Mouse (Mus musculus) spleen, postnatal 4 days (tissue): Measurements from ENCODE around the gene Jsrp1.
"Not testable (repeated sequence)": the region's sequence is repeated elsewhere in the genome, so short reads cannot be mapped to it uniquely, and the experiment has no call there.

ENCODE experiments used
- DNase-seq, 2 experiments: peaks; one replicate each; pipeline ENCODE4 v3.0.0; 2022; ENCODE audit warnings: low spot score in 2 of 2

Jsrp1 gene

DNA sequence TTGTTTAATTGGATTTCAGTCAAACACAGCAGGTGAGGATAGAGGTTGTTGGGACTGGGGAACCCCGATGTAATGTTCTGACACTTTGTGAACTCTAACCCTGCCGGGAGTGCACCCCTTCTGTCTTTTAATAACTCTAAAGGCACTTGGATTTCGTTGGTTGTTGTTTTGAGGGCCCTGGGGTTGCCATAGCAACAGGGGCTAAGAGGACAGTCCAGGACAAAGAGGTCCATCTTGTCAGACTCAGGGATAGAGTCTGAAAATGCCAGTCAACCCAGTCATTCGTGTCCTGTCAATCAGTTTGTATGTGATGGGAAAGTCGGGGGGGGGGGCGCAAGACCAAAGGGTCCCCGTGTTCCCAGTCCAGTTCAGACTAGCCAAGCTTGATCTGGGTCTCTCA is 19.5 kb upstream of the Jsrp1 start:
- DNase-seq, result no peak

DNA sequence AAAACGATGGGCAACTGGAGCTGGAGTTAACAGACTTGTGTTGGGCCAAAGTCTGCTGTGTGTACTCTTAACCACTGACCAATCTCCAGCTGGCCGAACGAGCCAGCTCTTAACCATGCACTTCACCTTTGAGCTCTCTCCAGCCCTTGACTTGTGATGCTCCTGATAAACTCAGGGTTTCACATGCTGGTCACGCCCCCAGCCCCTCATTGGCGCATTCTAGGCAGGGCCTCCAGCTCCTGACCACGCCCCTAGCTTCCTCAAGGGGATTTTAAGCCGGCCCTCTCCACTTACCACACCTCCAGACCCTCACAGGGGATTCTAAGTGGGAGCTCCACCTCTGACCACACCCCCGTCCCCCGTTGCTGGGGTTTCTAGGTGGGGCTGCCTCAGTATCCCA is 17.8 kb upstream of the Jsrp1 start:
- DNase-seq, result peak; percentile 73 to 79

DNA sequence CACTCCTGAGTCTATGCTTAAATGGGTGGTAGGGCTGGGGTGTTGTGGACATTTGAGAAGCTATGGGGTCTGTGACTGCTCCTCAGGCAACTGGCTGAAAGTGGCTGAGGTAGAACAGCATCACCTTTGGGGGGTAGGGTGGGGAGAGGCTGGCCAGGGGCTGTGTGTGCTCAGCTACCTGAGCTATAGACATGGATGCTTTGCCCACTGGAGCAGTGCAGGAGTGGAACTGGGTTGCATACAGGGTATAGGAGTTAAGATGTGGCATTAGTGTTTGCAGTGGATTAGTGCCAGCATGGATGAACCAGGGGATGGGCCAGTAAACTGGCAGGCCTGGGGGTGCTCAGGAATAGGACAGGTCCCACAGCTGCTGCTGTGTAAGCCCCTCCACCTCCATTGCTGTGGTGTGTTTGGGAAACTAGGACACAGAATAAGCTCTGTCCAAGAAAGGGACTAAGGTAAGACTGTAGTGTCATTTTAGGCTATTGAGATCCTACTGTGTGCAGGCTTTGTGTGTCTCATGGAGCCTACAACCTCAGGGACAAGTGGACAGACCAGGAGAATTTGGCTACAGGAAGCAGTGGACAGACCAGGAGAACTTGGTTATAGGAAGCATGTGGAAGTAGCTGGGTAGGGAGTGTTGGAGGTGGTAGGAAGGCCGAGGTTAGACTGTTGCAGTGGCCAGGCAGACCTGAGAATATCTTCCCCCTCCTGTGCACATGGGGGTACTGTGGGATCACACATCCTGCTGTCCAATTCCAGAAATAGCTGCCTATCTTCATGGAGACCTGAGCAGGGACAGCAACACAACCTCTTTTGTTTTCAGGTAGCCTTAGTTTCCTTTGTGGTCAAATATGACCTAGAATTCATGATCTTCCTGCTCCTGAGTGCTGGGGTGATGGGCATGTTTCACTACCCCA is 16.3 kb upstream of the Jsrp1 start:
- no peak for DNase-seq

DNA sequence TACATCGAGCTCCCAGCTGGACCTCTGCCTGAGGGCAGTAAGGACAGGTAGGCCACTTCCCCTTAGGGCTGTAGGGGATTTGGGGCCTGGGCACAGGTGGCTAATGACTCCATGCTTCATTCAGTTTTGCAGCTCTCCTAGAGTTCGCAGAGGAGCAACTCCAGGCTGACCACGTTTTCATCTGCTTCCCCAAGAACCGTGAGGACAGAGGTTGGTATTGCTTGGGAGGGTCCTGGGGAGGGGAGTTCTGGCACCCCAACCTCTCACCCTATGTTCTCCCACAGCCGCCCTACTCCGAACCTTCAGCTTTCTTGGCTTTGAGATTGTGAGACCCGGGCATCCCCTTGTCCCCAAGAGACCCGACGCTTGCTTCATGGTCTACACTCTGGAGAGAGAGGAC is 15.3 kb upstream of the Jsrp1 start:
- not testable (repeated sequence) for DNase-seq

DNA sequence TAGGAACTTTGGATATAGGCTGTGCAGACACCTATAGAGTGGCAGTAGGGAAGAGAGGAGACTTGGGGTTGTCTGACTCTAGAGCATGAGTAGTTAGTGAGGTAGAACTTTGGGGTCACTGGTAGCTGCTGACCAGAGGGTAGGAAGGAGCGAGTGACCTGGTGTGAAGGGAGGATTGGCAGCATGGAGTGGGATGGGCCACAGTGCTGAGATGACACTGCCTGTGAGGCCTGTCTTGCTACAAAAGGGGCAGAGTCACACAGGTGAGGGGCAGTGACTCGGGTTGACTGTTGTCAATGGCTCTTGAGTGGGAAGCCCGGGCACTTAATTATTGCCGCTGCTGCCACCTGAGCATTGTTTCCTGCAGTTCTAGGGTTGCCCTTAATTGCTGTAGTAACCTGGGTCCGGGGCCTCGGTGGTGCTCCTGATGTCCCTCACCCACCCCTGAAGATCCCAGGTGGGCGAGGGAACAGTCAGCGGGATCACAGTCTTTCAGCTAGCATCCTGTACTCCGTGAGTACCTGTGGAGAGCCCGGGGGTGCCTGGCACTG is 14.6 kb upstream of the Jsrp1 start:
- no peak for DNase-seq

DNA sequence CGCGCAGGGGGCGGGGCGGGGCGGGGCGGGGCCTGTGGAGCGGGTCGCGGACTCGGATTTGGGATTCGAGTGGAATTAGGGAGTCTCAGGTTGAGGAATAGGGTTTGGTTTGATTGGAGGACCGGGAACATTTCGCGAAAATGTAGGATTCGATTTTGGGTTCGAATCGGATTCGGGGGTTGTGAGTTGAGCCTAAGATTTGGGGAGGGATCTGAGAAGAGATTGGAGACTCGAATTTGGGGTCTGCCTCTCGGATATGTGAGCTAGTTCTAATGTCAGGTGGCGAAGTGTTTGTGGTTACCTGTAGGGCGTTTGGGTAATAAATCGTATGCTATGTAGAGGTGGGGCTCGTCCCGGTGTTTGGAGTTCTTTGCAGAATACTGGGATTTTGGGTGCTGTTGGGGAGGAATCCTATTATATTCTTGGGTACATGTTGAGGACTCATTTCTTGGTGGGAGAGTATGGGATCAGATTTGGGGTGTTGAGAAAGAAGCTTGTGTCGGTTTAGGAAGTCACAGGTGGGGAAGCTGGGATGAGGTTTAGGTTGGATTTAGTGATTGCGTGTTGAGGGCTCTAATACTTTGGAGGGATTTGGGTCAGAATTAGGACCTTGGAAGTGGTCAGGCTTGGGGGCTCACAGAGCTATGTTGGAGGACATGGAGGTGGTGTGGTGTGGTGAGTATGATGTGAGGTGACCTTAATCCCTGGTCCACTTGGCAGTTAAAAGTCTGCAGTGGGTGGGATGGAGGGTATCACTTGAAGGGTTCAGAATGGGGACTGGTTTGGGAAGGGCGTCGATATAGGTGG is 14.0 kb upstream of the Jsrp1 start:
- no peak for DNase-seq

DNA sequence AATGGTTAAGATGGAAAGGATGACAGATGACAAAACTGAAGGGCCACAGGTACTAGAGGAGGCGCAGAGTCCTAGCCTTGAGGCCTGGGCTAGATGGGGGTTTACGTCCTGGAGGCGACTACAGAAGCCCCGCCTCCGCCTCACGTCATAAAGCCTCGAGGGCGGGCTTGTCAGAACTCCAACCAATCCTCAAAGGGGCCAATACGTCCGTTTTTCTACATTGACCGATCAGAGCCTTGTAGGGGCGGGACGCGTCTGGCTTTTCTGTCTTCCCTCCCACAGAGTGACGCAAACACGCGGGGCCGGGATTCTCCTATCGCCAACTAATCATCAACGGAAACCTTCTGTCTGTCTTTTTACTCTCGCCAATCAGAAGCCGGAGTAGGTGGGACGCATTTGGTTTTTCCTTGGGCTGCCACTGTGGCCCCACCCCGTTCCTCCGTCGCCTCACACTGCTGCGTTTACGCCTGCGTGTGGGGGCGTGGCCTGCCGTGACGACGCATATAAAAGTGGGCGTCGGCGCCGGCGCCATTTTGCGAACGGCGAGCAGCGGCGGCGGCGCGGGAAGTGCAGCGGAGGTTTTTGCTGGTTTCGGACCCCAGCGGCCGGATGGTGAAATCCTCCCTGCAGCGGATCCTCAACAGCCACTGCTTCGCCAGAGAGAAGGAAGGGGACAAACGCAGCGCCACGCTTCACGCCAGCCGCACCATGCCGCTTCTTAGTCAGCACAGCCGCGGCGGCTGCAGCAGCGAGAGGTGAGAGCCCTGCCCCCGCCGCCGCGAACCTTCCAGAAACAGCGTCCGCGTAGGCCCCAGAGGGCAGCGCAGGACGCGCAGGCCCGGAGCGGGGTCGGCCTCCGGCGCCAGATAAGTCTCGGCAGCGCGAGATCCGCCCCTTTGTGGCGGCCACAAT is 13.1 kb upstream of the Jsrp1 start, which contains the start of gene Oaz1:
Gene Oaz1, plus strand, starts transcription at position 506 of the 912 bp plus-strand sequence.
- peak; percentile 97 to 99 for DNase-seq

DNA sequence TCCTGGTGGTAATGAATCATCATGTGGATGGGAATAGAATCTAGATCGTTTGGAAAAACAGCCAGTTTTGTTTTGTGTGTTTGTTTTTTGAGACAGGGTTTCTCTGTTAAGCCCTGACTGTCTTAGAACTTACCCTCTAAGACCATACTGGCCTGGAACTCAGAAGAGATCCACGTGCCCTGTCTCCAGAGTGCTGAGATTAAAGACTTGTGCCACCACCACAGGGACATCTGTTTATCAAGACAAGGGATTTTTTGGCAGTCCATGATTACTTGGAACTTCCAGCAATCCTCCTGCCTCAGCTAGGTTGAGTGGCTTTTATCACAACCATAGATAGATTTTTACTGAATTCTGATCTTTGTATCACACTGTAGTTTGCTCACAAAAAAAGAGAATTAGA is 11.5 kb upstream of the Jsrp1 start:
- DNase-seq, result no peak

DNA sequence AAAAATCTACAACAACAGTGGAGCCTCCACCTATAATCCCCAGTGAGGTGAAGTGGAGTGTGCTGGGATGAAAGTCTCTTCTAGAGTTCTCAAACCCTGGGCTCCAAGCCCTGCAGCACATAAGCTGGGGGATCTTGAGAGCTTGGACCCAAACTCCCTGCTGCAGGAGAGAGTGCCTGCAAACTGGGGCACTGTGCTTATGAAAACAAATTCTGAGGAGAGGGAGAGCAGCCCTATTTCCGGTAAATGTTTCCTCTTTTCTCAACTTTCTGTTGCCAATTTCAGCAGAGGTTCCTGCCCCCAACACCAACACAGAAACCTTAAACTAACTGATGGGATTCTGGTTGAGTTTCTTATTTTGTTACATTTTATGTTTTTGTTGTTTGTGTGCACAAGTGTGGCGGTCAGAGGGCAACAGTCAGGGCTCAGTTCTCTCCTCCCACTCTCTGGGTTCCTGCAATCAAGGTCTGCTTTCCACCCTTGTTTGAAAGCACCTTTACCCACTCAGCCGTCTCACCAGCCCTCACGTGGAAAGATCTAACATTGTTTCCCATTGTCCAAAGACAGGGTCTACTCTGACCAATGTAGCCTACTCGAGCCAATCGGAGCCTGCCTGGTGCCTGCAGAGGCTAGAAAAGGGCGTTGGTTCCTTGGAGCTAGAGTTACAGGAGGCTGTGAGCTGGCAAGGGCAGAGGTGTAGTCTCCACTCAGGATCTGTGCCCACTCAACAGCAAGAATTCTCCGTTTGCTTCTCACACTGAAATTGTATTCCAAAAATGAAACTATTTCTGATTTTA is 10.7 kb upstream of the Jsrp1 start:
- DNase-seq, result no peak

DNA sequence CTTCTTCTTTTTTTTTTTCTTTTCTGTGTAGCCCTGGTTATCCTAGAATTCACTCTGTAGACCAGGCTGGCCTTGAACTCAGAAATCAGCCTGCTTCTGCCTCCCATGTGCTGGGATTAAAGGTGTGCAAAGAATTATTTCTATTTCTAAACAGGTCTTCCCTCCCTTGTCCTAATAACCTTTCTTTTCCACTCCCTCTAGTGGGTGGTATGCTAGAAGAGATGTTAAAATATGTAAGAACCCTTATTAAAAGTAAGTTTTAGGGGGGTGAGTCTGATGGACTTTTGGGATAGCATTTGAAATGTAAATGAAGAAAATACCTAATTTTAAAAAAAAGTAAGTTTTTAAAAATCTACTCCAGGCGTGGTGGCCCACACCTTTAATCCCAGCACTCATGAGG is 10.0 kb upstream of the Jsrp1 start:
- DNase-seq, result no peak

DNA sequence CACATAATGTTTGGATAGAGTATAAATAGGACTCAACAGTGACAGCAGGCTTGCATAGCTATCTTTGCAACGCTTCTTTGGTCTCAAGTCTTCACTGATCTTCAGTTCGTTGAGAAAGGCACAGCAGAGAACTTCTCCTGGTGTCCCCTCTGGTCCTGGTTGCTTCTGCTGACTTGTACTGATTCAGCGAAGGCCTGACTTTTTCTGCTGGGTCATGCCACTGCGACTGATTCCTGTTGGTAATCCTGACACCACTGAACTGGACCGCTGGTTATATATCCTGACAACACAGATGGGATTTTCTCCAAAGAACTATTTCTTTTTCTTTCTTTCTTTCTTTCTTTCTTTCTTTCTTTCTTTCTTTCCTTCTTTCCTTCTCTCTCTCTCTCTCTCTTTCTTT is 9.2 kb upstream of the Jsrp1 start:
- DNase-seq, result no peak

DNA sequence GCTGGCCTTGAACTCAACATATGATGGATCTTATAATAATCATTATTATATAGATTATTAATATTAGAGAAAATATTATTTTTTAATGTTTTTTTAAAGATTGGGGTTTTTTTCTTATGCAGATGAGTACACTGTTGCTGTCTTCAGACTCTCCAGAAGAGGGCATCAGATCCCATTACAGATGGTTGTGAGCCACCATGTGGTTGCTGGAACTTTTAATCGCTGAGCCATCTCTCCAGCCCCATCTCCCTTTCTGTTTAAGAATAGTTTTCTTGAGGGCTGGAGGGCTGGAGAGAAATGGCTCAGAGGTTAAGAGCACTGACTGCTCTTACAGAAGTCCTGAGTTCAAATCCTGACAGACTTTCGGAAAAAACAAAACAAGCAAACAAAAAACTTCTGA is 8.7 kb upstream of the Jsrp1 start:
- DNase-seq, result no peak

DNA sequence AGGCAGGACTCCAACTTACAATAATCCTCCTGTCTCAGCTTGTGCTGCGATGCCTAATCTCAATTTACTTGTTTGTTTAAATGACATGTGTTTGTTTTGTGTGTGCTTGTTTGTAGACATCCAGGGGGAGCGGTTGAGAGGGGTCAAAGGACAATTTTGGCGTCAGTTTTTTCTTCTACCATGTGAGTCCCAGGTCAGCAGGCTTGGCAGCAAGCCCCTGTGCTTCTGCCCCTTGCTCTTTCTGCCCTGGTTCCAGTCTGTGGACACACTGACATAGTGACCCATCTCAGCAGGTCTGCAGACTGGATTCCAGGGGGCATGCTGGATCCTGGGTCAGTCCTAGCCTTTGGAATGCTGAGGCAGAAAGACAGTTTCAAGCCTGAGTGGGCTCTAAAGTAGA is 6.1 kb upstream of the Jsrp1 start:
- DNase-seq, result no peak

DNA sequence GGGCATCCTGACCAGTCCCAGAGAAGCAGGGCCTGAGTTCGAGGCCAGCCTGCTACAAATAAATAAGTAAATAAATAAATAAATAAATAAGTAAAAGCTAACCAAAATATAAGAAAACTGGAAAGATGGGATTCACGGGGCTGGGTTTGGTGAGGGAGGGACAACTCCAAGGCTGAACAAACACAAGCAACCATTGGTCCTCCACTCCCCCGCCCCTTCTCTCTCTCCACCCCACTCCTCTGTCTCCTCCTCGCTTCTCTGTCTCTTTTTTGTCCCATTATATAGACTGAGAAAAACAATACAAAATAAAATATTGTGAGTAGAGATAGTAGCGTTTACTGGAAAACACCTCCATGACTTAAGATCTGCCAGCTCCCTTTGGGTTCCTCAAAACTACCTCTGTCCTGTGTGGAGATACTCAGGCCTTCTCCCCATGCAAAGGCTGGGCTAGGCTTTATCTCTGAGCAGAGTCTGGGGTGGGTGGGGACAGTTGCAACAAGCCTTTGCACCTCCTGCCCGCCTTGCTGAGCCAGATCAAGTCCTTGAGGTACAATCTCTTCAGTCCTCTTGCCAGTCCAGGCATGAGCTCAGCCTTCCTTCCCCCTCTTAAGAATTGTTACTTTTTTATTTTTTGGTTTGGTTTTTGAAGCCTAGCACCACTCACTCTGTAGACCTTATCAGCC is 5.4 kb upstream of the Jsrp1 start:
- peak; percentile 79 to 82 for DNase-seq

DNA sequence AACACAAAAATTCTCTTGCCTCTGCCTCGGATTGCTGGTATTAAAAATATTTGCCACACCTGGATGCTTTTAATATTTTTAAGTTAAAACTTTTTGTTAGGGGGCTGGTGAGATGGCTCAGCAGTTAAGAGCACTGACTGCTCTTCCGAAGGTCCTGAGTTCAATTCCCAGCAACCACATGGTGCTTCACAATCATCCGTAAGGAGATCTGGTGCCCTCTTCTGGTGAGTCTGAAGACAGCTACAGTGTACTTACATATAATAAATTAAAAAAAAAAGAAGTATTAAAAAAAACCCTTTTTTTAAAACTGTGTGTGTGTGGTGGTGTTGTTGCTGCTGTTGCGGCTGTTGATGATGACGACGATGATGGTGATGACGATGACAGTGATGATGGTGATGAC is 4.7 kb upstream of the Jsrp1 start:
- DNase-seq, result not testable (repeated sequence)

DNA sequence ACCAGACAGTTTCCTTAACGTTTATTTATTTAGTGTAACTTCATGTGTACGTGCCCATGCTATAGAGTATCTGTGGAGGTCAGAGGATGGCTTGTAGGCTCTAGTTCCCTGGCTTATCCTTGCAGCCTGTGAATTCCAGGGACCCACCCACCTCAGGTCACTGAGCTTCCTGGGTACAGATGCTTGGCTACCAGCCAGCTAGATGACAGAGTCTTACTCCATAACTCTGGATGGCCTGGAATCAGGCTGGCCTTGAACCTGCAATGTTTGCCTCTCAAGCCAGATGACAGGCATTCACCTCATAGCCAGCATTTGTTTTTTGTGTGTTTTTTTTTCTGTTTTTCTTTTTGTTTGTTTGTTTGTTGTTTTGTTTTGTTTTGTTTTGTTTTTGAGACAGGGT is 3.9 kb upstream of the Jsrp1 start:
- DNase-seq, result no peak

DNA sequence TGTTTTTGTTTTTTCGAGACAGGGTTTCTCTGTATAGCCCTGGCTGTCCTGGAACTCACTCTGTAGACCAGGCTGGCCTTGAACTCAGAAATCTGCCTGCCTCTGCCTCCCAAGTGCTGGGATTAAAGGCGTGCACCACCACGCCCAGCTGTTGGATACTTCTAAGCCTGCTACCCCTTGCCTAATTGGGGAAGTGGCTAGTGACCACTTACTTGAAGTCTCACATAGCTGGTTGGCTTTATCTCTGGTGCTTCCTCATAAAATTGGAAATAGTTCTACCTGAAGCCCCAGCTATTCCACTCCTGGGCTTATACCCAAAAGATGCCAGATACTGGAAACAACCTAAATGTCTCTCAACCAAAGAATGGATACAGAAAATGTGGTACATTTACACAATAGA is 3.0 kb upstream of the Jsrp1 start:
- not testable (repeated sequence) for DNase-seq

DNA sequence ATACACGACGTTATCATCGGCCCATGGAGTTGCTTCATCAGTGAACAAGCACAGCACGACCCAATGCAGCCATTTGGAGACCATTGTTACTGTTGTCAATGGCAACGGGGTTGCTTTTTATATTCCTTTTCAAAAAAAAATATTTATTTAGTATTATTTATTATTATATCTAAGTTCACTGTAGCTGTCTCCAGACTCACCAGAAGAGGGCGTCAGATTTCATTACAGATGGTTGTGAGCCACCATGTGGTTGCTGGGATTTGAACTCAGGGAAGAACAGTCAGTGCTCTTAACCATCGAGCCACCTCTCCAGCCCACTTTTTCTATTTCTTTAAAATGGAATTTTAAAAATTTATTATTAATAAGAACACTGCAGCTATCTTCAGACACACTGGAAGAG is 1.5 kb upstream of the Jsrp1 start:
- DNase-seq, result no peak

DNA sequence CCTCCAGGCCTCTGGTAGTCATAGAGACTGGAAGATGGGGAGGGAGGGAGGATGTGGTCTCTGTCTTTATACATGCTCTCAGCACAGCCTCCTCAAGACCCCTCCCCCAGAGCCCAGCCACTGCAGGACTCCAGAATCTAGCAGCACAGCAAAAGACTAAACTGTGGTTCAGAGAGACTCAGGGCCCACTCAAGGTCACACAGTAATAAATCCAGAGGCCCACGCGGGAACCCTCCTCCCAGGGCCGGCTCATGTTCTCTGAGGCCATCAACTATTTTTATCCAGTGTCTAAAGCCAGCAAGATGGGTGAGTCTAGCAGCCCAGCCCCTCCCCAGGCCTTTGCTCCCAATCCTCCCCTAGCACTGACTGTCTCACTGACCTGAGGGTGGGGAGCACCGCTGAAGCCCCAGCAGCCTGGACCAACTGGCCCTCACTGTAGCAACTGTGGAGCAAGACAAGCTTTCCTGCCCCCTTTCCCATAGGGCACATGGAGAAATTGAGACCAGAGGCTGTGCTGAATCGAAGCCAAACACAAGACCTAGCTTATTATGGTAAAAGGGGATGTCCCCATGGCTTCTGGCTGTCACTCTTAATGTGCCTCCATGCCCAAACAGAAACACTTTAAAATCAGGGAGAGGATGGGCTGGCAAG is 782 bp downstream of the Jsrp1 start:
- no peak for DNase-seq

DNA sequence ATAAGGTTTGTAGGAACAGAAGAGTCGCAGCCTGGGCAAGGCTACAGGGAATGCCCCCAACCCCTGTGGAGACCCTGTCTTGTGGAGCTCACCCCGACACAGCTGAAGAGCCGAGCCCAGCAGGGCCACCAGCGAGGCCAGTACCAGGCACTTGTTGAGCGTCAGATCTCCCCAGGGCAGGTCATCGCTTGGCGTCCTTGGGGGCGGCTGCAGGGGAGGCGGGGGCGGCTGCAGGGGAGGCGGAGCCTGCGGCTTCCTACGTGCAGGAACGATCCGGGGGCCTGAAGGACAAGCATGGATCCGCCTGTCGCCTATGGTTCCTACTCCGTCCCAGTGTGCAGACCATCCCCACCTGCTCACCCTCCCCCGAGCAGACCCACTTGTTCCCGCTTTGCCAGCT is 3.2 kb downstream of the Jsrp1 start:
- no peak for DNase-seq
